Mouse (Mus musculus) heart, embryonic 16.5 days (tissue): ENCODE data around the gene Adora1. TPM values are rescaled to one million over a fixed set of nuclear protein-coding genes. Genes with fewer than 3 reads are reported as not detected.

Source experiments
- ATAC-seq: fragments of 200-750 bp; cut with Nextera tagmentation; replicated peaks from 2 replicates; pipeline ENCODE4 v1.8.0; 2017; ENCODE audit warnings: moderate number of reproducible peaks; ENCODE audit not compliant: insufficient read depth, low FRiP score; ENCODE audit errors: extremely low read depth
- H3K27ac ChIP-seq: fragments of 300-500 bp; sonication (generic); 2 replicates; pipeline ENCODE4 v1.5.1; 2014; ENCODE audit warnings: mild to moderate bottlenecking, low read length, control low read depth, moderate library complexity
- H3K27me3 ChIP-seq: fragments of 300-500 bp; sonication (generic); 2 replicates; pipeline ENCODE4 v1.6.1; 2014; ENCODE audit warnings: low read length, mixed read lengths; ENCODE audit not compliant: control insufficient read depth, insufficient read depth
- H3K36me3 ChIP-seq: fragments of 300-500 bp; sonication (generic); 2 replicates; pipeline ENCODE4 v1.6.1; 2014; ENCODE audit not compliant: control insufficient read depth, insufficient read depth
- H3K4me1 ChIP-seq: fragments of 300-500 bp; sonication (generic); 2 replicates; pipeline ENCODE4 v1.6.1; 2014; ENCODE audit warnings: low read length, mixed read lengths; ENCODE audit not compliant: control insufficient read depth, insufficient read depth
- H3K4me2 ChIP-seq: fragments of 300-500 bp; sonication (generic); 2 replicates; pipeline ENCODE4 v1.6.1; 2014; ENCODE audit warnings: low read depth, mild to moderate bottlenecking, control low read depth, low read length
- H3K4me3 ChIP-seq: fragments of 300-500 bp; sonication (generic); 2 replicates; pipeline ENCODE4 v1.5.1; 2014; ENCODE audit warnings: mild to moderate bottlenecking, control low read depth, low read length
- H3K9ac ChIP-seq: fragments of 300-500 bp; sonication (generic); 2 replicates; pipeline ENCODE4 v1.6.1; 2014; ENCODE audit warnings: low read length, control low read depth
- H3K9me3 ChIP-seq: fragments of 300-500 bp; sonication (generic); replicated peaks from 2 replicates; pipeline ENCODE4 v1.6.1; 2016; ENCODE audit warnings: low read length; ENCODE audit not compliant: control insufficient read depth
- WGBS: fragments of 180-500 bp; shearing (Covaris S2); extraction: QIAGEN DNeasy Blood & Tissue Kit; methylation state at CpG from one replicate; pipeline ENCODE4 v1.1.7; 2014; 5-methylcytosine and 5-hydroxymethylcytosine counted together
- polyA plus RNA-seq: library from polyadenylated mRNA; unstranded; fragments of >200 nt; fragmentation: Nextera tagmentation; extraction: Ambion mirVana; gene quantifications from 2 replicates; pipeline ENCODE4 v1.2.1, GENCODE M21; 2015

Adora1 gene
- polyA plus RNA-seq, 1 experiment from 2014 or later: 30.0 TPM

GRCm38 (mm10) chr1:134204230-134204629 is 31.0 kb downstream of the Adora1 start:
- Histone ChIP-seq H3K36me3 (0 out of 2 replicates have a peak, but pooled peaks cover 5% of the 10 kb centered on the region), H3K4me1 (peaks cover 11% of the 10 kb centered on the region), H3K27ac (no peak overlapping the region), H3K4me2 (no peak overlapping the region), H3K27me3 (no peaks in the 10 kb centered on the region), H3K9me3 (no peaks in the 10 kb centered on the region), H3K9ac (no peak overlapping the region), H3K4me3 (no peak overlapping the region)
- 87% methylated on average over 13 of the region's 13 CpGs for WGBS
- no peak for ATAC-seq

DNA sequence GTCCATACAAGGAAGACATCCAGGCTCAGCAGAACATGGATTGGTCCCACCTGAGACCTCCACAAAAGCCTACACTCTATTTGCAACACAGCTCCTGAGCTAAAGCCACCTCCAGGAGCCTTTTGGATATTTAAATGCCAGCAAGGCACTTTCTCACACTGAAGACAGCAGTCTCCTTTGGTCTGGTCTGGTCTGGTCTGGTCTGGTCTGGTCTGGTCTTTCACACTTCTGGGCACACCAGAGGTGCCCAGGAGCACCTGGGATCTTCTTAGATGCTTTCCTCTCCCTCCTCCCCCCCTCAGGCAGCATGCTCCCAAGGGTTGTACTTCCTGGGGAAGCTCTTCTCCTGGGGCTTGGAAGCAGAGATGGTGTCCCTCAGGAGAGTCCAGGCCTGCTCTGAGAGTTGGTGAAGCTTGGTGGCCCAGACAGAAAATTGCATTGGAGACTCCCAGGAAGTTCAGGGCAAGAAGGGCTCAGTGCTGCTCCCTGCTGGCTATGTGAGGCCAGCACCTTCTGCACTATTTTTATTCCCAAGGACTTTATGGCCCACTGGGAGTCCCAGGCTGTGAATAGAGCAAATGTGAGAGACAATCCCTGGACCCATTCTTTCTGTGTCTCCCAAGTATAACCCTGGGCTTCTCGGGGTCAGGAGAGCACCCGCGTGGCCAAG is 33.3 kb downstream of the Adora1 start:
- WGBS: 44% methylated on average over 3 of the region's 3 CpGs

DNA sequence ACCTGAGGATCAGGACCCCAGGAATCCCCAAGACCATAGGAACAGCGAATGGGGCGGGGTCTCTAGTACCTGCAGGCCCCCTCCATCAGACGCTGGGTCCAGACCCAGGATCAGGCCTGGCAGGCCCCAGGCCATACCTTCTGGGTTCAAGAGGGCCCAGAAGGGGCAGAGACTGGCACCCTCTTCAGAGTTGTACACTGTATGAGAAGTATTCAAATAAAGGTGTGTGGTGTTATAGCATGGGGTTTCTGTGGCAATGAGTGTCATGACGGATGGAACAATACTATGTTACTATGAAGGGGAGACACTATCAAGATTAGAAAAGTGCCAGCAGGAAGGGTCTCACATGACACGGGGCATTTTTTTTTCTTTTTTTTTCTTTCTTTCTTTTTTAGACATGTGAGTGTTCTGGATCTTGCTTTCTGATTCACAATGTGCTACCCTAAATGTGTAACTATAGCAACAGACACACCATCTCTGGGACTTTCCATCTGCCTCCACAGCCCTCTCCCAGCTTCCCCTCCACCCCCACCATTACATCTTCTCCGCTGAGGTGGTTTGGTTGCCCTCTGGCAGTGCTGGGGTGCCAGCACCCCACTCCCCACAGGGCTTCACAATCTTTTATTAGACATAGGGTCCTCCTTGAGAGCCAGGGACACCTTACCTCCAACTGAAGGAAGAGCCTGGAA is 34.1 kb downstream of the Adora1 start:
- Histone ChIP-seq H3K4me1 (peaks cover 12% of the 10 kb centered on the region), H3K27me3 (no peaks in the 10 kb centered on the region), H3K36me3 (0 out of 2 replicates have a peak, but pooled peaks cover 5% of the 10 kb centered on the region), H3K4me2 (no peak overlapping the region), H3K4me3 (no peak overlapping the region), H3K27ac (no peak overlapping the region), H3K9me3 (no peaks in the 10 kb centered on the region), H3K9ac (no peak overlapping the region)
- ATAC-seq: no peak
- WGBS: 87% methylated on average over 6 of the region's 6 CpGs

More for the DNA sequence above, 33.3 kb downstream of the Adora1 start:
- Histone ChIP-seq H3K27ac (no peak overlapping the region), H3K9me3 (no peaks in the 10 kb centered on the region), H3K4me2 (no peak overlapping the region), H3K9ac (no peak overlapping the region), H3K36me3 (0 out of 2 replicates have a peak, but pooled peaks cover 5% of the 10 kb centered on the region), H3K4me3 (no peak overlapping the region), H3K27me3 (no peaks in the 10 kb centered on the region), H3K4me1 (peaks cover 11% of the 10 kb centered on the region)
- no peak for ATAC-seq

- 64% methylated on average over 2 of the region's 2 CpGs for WGBS
- Histone ChIP-seq H3K9me3 (no peaks in the 10 kb centered on the region), H3K27ac (no peak overlapping the region), H3K9ac (no peak overlapping the region), H3K27me3 (no peaks in the 10 kb centered on the region), H3K36me3 (0 out of 2 replicates have a peak, but pooled peaks cover 5% of the 10 kb centered on the region), H3K4me1 (peaks cover 12% of the 10 kb centered on the region), H3K4me3 (no peak overlapping the region), H3K4me2 (no peak overlapping the region)
- ATAC-seq: no peak
Measured at GRCm38 (mm10) chr1:134200481-134200880, 34.8 kb downstream of the Adora1 start.

DNA sequence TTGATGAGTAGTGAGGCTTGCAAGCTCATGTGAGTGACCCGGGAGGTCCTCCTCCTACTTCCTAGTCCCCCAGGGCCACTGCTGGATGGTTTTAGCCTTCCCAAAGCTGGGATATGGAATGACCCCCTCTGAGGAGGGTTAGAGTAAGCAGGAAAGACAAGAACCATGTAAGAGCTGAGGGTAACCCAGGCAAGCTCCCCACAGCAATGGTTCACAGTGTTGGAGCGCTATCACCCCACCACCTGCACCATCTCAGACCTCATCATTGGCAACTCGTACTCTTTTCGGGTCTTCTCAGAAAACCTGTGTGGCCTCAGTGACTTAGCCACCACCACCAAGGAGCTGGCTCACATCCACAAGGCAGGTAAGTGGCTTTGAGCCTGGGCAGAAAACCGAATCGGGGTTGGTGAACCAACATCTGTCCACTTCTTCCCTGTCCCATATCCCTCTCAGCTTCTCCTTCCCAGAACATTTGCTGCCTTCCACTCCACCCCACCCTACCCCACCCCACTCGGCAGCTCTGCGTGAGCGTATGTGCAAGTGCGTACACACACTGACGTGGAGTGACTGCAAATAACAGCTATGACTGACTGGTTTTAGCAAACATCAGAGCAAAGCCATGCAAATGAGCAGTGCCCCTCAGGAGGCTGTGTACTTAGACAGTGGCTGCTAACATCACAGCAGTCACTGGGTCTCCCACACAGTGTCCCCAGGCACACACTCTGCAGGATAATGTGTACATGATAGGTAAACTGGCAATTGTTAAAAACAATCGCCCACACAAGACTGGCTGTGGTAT is 36.8 kb downstream of the Adora1 start:
- Histone ChIP-seq H3K9me3 (no peaks in the 10 kb centered on the region), H3K9ac (no peak overlapping the region), H3K4me2 (no peak overlapping the region), H3K36me3 (0 out of 2 replicates have a peak, but pooled peaks cover 4% of the 10 kb centered on the region), H3K27ac (no peak overlapping the region), H3K4me3 (no peak overlapping the region), H3K4me1 (peaks cover 24% of the 10 kb centered on the region), H3K27me3 (no peaks in the 10 kb centered on the region)
- ATAC-seq: no peak
- WGBS: 86% methylated on average over 12 of the region's 12 CpGs

- WGBS: 80% methylated on average over 15 of the region's 15 CpGs
Measured at GRCm38 (mm10) chr1:134197325-134197982, 37.8 kb downstream of the Adora1 start.

GRCm38 (mm10) chr1:134196386-134196785 is 38.8 kb downstream of the Adora1 start:
- Histone ChIP-seq H3K27me3 (no peaks in the 10 kb centered on the region), H3K4me2 (no peak overlapping the region), H3K36me3 (no peaks in the 10 kb centered on the region), H3K9ac (no peak overlapping the region), H3K4me1 (peaks cover 27% of the 10 kb centered on the region), H3K9me3 (no peaks in the 10 kb centered on the region), H3K27ac (peak overlapping the region; percentile 71), H3K4me3 (no peak overlapping the region)
- 55% methylated on average over 4 of the region's 4 CpGs for WGBS
- ATAC-seq: 0 out of 2 replicates have a peak, but pooled peaks have one; percentile 3

More at GRCm38 (mm10) chr1:134197325-134197982, 37.8 kb downstream of the Adora1 start:
- ATAC-seq: no peak
- Histone ChIP-seq H3K27me3 (no peaks in the 10 kb centered on the region), H3K4me3 (no peak overlapping the region), H3K9ac (no peak overlapping the region), H3K36me3 (no peaks in the 10 kb centered on the region), H3K4me2 (no peak overlapping the region), H3K4me1 (peaks cover 27% of the 10 kb centered on the region), H3K9me3 (no peaks in the 10 kb centered on the region), H3K27ac (no peak overlapping the region)

DNA sequence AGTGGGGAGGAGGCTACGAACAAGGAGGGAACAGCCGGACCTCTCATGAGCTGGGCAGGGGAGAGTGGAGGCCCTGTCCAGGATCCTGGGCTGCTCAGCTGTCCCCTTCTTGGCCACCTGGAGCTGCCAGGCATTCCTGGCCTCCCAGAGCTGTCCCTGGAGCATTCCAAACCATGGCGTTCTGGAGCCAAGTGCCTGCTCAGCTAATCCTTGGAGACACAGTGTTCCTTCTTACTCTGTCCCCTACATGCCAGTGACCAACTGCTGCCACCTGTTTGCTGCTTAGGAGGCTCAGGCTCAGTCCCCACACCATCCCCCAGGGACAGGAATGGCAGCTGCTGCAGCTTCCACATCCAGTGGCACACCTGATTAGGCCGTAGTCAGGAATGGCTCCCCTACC is 39.3 kb downstream of the Adora1 start:
- H3K9ac ChIP-seq: no peak overlapping the region; the same call in 1 of the 2 replicates
- peaks cover 27% of the 10 kb centered on the region for H3K4me1 ChIP-seq
- H3K9me3 ChIP-seq: no peaks in the 10 kb centered on the region
- H3K4me3 ChIP-seq: no peak overlapping the region
- peak overlapping the region; percentile 31; the same call in 1 of the 2 replicates for H3K4me2 ChIP-seq
- H3K27me3 ChIP-seq: no peaks in the 10 kb centered on the region
- peak; percentile 37 for ATAC-seq
- H3K27ac ChIP-seq: peak overlapping the region; percentile 71
- 25% methylated on average over 4 of the region's 4 CpGs for WGBS
- H3K36me3 ChIP-seq: no peaks in the 10 kb centered on the region
